Mouse (Mus musculus) right cerebral cortex, adult 2 months (tissue): ENCODE measurements around the gene Zfp94.
"Not testable (repeated sequence)": the region's sequence is repeated elsewhere in the genome, so short reads cannot be mapped to it uniquely, and the experiment has no call there.

Source experiments
- DNase-seq, 2 experiments: peaks; one replicate each; pipeline ENCODE4 v3.0.0; 2021 to 2022; ENCODE audit warnings: low spot score in 2 of 2

Gene Zfp94

DNA sequence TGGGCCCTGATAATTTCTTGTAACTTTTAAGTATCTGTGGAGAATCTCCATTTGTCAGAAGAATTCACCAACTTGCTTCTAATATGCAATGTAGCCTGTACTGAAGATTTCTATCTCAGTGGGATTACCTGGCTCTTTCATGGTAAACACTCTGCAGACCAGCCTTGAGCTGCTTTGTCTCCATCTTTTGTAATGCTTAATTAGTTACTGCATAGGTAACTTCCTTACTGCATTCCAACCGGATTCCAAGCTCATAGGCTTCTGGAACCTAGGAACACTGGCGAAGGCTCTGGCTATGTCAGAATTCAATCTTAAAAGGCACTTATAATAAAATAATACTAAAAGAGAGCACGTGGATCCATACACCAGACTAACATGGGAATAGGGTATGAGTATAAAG, 37.7 kb downstream of the Zfp94 start:
- DNase-seq = not testable (repeated sequence)

DNA sequence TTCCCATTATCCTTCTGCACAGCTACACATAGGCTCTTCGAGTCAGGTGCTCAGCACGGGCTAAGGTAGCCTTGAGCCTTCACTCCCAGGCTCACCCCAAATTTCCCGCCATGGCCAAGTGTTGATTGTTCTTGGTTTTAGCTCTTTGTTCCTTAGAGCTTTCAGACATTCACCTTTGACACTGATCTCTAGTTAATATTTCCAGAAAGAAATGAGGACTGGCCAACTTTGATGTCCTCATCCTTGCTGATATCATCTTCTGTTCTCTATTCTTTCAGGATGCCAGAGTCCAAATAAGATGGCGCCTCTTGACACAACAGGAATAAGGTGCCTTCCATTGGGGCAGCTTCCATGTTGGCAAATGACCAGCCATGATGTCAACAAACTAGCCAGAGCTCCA, 42.0 kb downstream of the Zfp94 start:
- DNase-seq = no peak

DNA sequence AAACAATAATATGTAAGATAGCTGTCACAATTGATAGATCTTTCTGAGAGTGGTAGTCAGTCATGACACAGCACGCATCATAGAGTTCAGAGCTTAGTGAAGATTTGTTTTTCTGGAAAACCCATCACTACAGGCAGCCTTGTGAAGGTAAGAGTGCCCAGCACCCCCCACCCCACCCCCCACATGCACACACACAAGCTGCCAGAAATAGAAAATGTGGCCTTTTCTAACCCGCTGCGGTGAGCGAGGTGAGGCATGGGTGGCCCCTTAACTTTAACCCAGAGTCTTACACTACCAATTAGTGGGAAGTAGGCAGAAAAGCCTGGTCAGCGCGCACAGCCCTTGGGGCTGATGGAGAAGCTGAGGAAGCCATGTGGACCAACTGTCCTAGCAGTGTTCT, 45.3 kb downstream of the Zfp94 start:
- DNase-seq = no peak

DNA sequence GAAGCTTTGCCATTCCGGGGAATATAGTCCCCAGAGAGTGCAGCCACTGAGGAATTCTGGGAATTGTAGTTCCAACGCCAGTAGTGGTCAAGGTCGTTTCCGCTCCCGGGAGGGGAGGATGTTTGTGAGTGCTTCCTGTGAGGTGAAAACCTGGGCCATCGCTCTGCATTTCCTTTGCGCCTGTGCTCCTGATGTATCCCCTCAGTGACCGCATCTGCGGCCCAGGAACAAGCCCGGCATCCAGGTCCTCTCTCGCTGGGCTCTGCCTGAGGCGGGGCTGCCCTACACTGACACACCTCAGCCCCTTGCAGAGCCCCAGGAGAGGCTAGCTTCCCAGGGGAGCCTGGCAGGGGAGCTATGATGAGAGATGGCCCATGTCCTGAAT, 46.2 kb downstream of the Zfp94 start, which contains the start of gene Zfp93:
Gene Zfp93, plus strand, starts transcription at position 133 of the 385 bp plus-strand sequence.
- DNase-seq = peak; percentile 86 to 87

DNA sequence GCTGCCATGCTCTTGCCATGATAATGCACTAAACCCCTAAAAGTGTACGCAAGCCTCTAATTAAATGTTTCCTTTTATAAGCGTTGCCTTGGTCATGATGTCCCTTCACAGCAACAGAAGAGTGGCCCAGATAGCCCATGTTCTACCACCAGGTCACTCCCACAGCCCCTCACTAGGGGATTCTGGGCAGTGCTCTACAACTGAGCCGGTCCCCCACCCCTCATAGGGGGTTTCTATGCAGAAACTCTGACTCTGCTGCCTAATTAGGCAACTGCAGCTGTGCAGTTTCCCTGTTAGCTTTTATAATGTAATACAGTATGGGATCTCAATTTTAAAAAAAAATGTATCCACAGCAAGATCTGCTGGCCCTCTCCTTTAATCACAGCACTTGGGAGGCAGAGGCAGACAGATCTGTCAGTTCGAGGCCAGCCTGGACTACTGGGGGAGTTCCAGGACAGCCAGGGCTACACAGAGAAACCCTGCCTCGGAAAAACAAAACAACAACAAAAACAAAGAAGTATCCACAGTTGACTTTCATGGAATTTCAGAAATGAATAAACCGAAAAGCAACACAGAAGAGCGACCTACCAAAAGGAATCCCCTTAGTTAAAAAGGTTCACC, 46.7 kb downstream of the Zfp94 start:
- DNase-seq = no peak

DNA sequence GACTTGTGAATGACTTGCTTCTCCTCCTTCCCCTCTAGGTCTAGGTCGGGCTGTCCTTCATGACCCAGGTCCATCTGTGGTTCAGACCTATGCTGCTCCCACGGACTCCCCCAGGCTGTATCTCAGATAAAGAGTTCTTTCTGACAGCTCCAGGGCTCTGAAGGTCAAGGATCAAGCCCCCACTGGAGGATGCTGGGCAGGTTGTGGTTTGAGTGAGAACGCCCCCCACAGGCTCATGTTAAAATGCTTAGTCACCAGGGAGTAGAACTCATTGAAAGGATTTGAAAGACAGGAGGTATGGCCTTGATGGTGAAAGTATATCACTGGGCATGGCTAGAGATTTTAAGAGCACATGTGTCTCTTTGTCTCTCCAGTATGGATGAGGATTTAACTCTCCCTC, 47.2 kb downstream of the Zfp94 start:
- no peak for DNase-seq

DNA sequence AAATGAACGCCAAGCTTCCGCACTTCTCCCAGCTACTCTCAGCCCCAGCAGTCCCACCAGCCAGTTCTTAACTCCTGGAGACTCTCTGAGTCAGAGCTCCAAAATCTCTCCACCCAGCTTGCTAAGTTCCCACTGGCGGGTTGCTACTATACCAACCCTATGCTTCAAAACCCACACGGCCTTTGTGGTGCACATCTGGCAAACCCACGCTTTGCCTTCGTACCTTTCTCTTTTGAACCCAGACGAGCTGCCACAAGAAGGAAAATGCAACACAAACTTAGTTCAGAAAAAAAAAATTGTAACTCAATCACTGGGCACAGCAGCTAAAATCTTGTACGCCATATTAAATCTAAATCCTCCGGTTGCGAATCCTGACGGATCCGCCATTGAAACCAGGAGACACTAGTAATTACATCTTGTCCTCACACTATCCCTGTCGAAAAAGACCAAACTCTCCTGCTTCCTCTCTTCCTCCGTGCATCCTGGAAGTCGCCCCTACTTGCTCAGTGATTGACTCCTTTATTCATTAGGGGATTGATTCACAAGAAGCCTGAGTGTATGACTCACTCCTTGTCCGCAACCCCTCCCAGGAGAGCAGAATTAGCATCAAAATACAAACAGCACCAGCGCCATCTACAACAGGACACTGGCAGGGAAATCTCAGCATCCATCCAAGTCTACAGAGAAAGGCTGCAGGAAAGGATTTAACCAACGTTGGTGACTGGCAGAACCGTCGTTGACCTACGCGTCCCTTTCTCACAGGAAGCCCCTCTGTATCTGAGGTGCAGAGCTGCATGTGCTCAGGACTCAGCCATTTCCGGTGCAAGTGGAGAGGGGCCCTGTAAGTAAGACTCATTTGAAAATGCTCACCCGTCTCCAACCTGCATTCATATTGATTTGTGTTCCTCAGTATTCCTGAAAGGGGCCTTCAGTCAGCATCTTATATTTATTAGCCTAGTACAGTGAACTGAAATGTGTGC, 48.0 kb downstream of the Zfp94 start:
- DNase-seq = peak in 1 of 2 experiments; percentile 16

DNA sequence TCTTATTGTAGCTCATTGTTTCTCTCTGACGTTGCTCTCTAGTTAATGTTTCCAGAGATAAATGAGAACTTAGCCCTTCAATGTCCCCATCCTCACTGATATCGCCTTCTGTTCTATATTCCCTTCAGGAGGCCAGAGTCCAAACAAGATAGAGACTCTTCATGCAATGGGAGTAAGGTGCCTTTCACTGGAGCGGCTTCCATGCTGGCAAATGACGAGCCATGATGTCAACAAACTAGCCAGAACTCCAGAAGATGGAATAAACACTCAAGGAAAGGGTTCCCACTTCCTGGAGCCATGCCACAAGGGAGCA, 56.5 kb downstream of the Zfp94 start:
- no peak for DNase-seq

DNA sequence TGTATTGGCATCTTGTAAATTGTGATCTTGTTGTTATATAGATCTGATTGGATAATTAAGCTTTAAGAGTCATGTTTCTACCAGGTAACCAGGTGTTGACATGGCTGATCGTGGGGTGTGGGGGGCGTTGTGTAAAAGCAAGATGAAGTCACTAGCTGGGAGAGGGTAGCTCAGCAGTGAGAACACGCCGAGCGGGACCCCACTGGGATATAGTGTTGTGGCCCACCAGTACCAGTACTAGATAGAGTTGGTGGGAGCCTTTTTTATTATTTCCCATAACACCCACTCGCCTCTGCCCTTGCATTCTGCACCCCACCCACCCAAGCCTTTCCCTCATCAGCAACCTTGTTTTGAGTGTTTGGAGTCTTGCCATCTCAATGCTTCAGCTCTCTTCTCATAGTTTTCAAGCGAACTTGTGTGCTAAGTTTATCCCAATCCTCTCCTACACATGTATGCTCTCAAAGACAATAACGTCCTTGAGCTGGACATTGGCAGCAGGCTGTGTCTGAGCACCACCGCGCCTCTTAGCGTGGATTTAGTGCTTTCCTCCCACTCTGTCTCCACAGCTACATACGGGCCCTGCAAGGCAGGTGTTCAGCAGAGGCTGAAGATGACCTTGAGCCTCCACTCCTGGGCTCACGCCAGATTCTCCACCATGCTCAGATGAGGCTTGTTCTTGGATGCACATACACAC, 57.0 kb downstream of the Zfp94 start:
- peak; percentile 12 to 13 for DNase-seq

DNA sequence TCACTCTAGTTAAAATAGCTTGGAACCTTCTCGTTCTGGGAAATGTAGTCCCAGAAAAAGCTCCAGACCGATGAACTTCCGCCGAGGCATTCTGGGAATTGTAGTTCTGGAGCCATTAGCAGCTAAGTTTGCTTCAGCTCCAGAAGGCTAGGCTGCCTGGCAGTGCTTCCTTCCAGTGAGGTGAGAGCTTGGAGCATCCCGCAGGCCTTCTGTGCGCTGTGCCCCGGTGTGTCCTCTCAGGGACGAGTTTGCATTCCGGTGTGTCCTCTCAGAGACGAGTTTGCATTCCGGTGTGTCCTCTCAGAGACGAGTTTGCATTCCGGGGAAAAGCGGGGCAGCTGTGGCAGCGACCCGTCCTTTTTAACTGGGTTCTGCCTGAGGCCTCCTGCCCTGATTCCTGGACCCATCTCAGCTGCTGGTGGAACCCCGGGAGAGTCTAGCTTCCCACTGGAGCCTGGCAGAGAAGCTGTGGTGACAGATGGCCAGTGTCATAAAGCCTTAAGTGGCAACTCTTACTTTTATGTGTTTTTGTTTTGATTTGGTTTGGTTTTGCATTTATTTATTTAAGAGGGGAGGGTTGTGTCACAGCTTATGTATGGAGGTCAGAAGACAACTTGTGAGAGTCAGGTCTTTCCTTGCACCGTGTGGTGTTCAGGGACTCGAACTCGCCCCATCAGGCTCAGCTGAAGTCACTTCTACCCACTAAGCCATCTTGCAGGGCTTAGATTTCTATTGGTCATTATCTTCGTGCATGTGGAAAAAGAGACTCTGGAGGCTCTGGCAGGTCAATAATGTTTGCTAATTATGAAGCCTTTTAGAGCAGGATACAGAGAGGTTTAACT, 61.6 kb downstream of the Zfp94 start, which contains the start of gene Zfp108:
Gene Zfp108, plus strand, starts transcription at position 162 of the 842 bp plus-strand sequence.
- peak; percentile 88 to 93 for DNase-seq

DNA sequence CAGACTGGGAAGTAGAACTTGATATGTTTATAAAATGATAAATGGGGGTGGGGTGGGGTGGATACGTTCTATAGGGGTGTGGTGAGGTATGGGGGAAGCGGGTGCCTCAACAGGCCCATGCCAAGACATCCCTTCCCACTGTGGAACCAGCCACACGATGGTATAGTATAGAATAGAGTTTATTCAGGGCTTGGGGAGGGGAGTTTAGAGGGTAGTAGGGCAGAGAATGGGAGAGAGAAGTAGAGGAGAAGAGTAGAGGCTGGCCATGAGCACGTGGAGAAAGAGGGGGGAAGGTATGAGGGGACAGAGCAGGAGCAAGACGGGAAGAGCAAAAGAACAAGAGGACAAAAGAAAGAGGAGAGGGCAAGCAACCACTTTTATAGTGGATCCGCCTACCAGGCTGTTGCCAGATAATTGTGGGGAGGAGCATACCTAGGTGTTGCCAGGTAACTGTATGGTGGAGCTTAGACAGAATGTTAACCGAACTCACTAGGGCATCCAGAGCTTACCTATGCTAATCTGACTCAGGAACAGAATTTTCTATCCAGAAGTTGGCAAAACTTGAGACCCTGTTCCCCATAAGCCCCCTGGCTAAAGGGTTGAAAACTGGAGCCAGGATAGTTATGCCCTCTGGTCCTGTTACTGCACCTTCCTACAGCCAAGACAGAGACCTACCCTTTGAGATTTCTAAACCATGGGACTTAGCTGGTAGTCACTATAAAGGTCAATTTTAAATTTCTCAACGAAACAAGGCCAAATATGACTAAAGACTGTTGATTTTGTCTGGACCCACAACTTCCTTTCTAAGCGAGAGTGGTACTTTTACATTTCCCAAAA, 62.5 kb downstream of the Zfp94 start:
- DNase-seq = no peak
